Mouse (Mus musculus): Measurements from ENCODE around the gene Ip6k2.

Ip6k2 gene

DNA sequence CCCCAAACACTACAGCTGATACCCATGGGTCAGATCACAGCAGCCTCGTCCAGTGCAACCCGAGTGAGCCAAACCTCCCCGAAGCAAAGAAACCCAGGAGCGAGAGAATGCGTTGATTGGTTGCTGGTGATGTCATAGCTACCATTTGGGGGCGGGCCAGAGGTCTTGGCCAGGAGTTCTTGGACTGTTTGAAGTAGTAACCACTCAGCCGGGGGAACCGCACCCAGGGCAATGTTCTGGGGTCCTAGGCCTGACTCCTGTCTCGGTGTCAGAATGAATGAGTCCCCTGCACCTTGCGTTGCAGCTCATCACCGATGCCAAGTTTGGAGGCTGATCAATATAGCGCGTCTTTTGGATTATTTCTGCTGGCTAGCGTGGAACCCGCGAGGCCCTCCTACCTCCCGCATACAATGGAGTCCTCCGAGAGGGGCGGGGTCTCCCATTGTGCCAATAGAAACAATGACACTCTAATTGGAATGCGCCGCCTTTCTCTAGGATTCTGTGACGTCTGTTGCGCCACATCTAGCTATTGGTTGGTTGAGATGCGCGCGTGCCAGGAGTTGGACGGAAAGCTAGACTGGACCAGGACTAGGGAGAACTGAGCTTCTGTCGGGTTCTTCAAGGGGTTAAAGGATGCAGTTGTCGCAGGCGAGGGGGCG lies 41.3 kb downstream of the Ip6k2 start:
- no peak for DNase-seq

DNA sequence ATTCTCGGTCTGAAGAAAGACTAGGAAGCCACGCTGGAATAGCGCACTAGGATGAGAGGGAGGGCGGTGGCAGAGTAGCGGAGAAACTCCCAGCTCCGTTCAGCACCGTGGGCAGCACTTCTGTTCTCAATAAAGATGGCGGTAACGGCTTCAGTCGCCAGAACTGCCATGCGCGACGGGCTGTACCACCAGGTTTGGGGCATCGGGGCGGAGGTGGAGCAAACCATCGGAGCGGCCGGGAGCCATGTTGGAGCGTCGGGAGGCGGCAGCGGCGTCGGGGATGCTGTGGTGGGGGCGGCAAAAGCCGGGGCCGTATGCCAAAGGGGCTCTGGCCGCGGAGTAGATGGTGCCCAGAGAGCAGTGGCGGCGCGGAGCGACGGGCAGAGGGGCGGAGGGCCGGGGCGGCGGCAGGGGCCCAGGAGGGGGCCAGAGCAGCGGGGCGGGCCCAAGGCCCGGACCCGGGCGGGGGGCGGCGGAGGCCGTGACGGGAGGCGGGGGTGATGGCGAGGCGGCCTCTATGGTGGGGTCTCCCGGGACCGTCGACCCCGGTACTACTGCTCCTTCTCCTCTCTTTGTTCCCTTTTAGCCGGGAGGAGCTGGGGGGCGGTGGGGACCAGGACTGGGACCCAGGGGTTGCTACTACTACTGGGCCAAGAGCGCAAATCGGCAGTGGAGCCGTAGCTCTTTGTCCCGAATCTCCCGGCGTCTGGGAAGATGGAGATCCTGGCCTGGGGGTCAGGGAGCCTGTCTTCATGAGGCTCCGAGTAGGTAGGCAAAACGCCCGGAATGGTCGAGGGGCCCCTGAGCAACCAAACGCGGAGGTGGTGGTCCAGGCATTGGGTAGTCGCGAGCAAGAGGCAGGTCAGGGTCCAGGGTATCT lies 42.5 kb downstream of the Ip6k2 start, which contains the start of gene Celsr3:
Gene Celsr3, plus strand, starts transcription at position 501 of the 880 bp plus-strand sequence.
- DNase-seq: peak in 1 of 2 experiments; percentile 21

DNA sequence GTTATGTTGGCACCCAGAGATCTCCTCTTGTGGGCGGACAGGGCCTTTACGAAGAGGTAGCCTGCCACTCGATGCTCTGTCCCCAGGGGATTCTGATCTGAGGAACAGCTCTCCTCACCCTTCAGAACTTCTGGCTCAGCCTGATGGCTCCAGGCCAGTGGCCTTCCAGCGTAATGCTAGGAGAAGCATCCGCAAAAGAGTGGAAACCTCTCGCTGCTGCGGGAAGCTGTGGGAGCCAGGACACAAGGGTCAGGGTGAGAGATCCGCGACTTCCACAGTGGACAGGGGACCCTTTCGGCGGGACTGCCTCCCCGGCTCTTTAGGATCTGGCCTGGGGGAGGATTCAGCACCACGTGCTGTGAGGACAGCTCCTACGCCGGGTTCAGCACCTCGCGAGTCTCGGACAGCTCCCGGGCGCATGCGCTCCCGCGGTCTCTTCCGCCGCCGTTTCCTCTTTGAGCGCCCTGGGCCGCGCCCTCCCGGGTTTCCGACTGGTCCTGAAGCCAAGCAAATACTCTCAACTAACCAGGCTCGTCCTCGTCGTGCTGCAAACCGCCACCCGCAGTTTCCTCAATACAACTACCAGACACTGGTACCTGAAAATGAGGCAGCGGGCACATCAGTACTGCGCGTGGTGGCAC lies 43.2 kb downstream of the Ip6k2 start:
- peak; percentile 74 for DNase-seq

DNA sequence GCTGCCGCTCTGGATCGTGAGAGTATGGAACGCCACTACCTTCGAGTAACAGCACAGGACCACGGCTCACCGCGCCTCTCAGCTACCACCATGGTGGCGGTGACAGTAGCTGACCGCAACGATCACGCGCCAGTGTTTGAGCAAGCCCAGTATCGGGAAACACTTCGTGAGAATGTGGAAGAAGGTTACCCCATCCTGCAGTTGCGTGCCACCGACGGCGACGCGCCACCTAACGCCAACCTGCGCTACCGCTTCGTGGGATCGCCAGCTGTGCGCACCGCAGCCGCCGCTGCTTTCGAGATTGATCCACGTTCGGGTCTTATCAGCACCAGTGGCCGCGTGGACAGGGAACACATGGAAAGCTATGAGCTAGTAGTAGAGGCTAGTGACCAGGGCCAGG lies 43.9 kb downstream of the Ip6k2 start:
- peak in 1 of 2 experiments; percentile 16 for DNase-seq

DNA sequence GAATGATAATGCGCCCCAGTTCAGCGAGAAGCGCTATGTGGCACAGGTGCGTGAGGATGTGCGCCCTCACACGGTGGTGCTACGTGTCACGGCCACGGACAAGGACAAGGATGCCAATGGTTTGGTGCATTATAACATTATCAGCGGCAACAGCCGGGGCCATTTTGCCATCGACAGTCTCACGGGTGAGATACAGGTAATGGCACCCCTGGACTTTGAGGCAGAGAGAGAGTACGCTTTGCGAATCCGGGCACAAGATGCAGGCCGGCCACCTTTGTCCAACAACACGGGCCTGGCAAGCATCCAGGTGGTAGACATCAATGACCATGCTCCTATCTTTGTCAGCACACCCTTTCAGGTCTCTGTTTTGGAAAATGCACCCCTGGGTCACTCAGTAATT lies 44.3 kb downstream of the Ip6k2 start:
- no peak for DNase-seq

DNA sequence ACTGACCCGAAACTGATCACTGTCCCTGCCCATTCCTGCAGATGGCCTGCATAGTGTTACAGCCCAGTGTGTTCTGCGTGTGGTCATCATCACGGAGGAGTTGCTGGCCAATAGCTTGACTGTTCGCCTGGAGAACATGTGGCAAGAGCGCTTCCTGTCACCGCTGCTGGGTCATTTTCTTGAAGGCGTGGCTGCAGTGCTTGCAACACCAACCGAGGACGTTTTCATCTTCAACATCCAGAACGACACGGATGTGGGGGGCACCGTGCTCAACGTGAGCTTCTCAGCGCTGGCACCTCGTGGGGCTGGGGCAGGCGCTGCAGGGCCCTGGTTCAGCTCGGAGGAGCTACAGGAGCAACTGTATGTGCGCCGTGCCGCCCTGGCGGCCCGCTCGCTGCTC lies 48.0 kb downstream of the Ip6k2 start:
- DNase-seq: no peak

DNA sequence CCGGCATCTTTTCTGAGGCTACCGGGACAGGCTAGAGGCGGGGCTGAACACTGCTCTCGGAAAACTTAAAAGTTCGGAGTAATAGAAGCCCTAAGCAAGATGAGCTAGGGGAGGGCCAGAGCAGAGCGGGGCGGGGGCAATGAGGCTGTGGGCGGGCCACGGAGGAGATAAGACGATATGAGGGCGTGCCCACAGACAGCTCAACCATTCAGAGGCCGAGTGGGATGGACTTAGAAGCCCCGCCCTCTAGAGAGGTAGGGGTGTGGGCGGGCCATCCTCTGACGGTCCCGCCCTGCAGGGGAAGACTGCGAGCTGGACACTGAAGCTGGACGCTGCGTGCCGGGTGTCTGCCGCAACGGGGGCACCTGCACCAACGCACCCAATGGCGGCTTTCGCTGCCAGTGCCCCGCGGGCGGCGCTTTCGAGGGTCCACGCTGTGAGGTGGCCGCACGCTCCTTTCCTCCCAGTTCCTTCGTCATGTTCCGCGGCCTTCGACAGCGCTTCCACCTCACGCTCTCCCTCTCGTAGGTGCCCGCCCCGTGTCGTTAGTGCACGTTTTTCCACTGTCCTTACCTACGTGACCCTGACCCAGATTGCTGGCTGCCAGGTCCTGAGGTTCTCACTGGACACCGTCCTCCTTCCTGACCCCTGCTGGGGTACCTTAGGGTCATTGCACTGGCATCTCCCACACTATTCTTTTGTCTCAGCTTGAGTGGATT lies 49.0 kb downstream of the Ip6k2 start:
- peak; percentile 56 to 76 for DNase-seq

DNA sequence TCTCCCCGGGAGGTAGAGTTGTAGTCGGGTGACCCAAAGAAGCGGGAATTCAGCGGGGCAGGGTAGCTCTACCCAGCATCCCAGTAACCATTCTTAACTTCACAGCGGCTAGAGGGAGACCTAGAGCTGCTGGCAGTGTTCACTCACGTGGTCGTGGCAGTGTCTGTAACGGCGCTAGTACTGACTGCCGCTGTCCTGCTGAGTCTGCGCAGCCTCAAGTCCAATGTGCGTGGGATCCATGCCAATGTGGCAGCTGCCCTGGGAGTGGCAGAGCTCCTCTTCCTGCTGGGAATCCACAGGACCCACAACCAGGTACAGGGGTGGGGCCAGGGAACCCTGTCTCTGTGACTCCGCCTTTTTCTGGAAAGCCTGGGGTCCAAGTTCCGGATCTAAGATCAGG lies 59.4 kb downstream of the Ip6k2 start:
- no peak for DNase-seq

DNA sequence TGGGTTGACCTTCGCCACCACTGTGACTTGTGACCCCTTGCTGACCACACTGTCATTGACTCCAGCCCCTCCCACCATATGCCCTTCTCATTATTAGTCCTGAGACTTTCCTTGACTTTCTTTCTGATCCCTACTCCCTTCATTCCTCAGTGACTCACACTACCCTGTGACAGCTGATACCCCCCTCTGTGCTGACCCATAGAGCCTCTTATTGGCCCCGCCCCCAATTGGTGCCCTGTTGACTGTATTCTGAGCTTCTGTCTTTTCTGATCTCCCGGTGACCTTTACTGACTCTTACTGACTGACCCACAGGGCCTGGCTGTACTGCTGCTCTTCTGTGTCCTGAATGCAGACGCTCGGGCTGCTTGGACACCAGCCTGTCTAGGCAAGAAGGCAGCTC lies 61.8 kb downstream of the Ip6k2 start:
- no peak for DNase-seq

DNA sequence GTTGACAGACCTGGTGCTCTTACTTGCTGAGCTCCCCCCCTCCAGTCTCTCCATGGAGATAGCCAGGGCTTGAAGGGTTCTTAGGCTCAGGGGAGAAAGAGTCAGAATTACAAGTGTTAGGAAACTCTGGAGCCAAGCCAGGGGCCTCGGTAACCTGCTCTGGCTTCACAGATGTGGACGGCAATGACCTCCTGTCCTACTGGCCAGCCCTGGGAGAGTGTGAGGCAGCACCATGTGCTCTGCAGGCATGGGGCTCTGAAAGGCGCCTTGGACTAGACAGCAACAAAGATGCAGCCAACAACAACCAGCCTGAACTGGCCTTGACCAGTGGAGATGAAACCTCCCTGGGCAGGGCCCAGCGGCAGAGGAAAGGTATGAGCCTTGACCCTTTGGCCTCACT lies 63.8 kb downstream of the Ip6k2 start:
- DNase-seq: no peak

DNA sequence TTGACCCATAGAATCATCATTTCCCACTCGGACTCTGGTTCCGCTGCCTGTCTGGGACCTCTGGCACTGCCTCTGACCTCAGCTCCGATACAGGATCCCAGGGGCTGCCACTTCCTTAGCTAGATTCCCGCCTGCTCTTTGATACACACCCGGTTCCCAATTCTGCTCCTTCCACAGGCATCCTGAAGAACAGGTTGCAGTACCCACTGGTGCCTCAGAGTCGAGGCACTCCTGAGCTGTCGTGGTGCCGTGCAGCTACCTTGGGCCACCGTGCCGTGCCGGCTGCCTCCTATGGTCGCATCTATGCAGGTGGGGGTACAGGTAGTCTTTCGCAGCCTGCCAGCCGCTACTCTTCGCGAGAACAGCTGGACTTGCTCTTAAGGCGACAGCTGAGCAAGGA lies 64.8 kb downstream of the Ip6k2 start:
- no peak for DNase-seq

DNA sequence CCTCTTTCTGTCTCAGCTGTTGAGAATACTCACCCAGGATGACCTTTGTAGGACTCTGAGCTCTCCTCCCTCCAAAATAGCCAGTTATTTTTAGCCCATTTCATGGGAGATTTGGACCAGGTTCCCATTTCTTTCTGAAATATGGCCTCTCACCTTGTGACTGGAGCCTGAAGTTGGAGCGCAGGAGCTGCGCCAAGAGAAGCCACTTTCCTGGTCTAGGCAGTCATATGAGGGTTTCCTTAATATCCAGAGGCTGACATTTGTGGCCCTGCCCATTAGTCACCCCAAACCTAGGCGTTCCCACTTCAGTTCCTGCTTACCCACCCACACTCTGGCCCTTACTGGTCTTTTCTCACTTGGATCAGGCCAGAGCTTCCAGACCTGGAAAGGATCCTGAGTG lies 69.4 kb downstream of the Ip6k2 start, which contains the start of gene Slc26a6:
Gene Slc26a6, plus strand, starts transcription at position 308 of the 400 bp plus-strand sequence.
- no peak for DNase-seq

DNA sequence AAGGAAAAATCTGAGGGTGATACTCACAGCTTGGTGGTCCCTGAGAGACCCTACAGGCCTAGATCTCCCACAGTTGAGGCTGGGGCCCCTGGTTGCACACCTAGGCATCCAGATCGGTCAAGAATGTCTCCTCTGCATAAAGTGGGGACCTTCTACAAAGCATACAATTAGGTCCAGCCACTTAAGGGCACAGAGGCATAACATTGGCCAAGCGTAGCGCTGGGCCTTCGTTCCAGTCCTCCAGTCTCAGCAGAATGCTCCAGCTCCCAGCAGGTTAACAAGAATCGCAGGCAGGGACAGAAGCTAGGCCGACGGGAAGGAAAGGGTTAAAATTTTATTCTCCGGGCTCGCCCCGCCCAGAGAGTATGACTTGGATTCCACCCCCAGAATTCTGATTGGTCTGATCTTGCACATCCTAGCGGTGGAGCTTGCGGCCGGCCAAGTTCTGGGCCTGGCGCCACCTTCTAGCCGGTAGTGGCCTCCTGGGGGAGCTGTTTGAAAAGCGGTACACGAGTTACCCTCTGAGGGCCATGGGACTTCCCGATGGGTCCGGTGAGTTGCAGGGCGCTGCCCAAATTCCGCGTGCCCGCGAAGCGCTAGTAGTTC lies 70.1 kb downstream of the Ip6k2 start:
- peak; percentile 87 to 89 for DNase-seq

DNA sequence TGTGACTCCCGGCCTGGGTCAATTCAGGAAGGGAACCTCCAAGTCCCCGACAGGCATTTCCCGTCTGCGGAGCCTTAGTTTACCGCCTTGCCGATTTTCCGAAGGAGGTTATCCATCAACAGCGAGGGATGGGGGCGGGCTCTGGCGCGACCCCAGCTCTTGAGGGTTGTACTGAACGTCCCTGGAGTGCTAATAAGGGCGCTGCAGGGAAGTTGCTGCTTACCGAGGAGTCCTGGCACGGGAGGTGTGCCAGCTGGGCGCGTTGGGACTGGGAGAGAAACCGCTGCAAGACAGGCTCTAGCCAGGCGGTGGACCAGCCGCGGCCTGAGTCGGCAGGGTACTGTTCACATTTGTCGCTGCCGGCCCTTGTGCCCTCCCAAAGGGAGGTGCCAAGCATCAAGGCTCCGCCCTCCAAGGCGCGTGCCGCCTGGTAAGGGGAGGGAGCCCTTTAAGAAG lies 70.7 kb downstream of the Ip6k2 start:
- peak; percentile 82 to 88 for DNase-seq

DNA sequence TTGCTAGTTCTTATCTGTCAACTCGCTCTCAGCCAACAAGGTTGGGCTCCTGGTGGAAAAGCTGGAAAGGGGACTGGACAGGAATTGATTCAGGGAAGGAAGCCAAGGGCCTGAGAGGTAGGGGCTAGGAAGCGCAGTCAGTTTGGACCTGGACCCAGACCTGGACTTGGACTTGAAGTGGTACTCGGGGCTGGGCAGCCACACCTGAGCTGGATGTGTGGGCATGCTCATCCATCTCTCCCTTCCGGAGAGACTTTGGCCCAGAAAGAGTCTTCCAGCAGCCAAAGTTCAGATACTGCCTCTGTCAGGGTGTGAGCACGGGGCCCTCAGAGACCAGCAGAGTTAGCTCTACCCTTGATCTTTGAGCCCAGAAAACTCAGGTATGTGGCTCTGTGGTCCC lies 71.7 kb downstream of the Ip6k2 start:
- no peak for DNase-seq
